Comparison of ENCODE assay signal across 10 mouse cellular contexts in genomic region chr3:31037851-31038250, GRCm38 (mm10).
"Had no signal": no experiment of that assay in that cellular context is flagged by ENCODE, and none has a peak within 500 bp of the region (broad histone marks: within the 10 kb centered on the region; RNA-seq: fewer than 3 reads in every experiment).

No protein-coding gene starts in this region.

- DNase-seq: lung, embryonic 14.5 days; lung, postnatal 10 days; lung, postnatal 4 days; midbrain, embryonic 14.5 days; right cerebral cortex, postnatal 25 days; right cerebral cortex, postnatal 4 days; thymus, adult 2 months; thymus, postnatal 25 days; thymus, postnatal 4 days had no signal

- ATAC-seq: midbrain, embryonic 16.5 days had no signal
